In the genomic region with DNA sequence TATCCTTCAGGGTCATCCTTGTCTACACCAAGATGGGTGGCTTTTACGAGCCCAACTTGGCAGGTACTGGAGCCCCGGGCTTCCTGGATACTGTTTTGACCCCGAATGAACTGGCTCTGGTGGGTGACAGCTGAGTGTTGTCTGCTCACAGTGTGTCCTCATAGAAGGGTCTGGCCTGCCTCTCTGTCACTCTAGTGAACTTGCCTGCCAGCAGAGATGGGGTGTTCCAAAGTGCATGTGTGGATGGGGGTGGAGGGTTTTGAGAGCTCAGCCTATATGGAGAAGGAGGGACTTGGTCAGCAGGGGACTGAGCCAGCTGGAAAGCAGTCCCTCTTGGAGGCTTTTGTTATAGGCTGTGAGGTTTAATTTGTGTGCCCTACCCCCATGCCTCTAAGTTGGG, we compare ENCODE assay signal across 25 mouse cellular contexts. TPM values are rescaled to one million over a fixed set of nuclear protein-coding genes. Genes with fewer than 3 reads are reported as not detected.
DNase-seq lines count a peak whose midpoint lies in the region; ATAC-seq and TF ChIP-seq lines count a peak whose summit lies in the region.
"Had no signal": no experiment of that assay in that cellular context is flagged by ENCODE, and none has a peak within 500 bp of the region (broad histone marks: within the 10 kb centered on the region; RNA-seq: fewer than 3 reads in every experiment).

No protein-coding gene starts in this region.

- no peaks in the 10 kb centered on the region for H3K27me3 ChIP-seq in heart, adult 2 months (ENCODE audit: control insufficient read depth, insufficient read depth, low read length)
- no peaks in the 10 kb centered on the region for H3K27me3 ChIP-seq in intestine, embryonic 15.5 days (replicated peaks)
- H3K27me3 ChIP-seq in intestine, postnatal 0 days (replicated peaks; ENCODE audit: control insufficient read depth, insufficient read depth, low read length): no peaks in the 10 kb centered on the region
- H3K27me3 ChIP-seq: embryonic facial prominence, embryonic 15.5 days; midbrain, embryonic 15.5 days; stomach, embryonic 15.5 days had no signal

- H3K27ac ChIP-seq in heart, adult 2 months: no peak overlapping the region
- no peak overlapping the region for H3K27ac ChIP-seq in intestine, embryonic 15.5 days
- no peak overlapping the region for H3K27ac ChIP-seq in intestine, postnatal 0 days (ENCODE audit: low read depth, low read length)
- H3K27ac ChIP-seq: embryonic facial prominence, embryonic 15.5 days; layer of hippocampus, adult 2 months; midbrain, embryonic 15.5 days; stomach, embryonic 15.5 days had no signal

- no peak for TF ChIP-seq POLR2A in heart, adult 2 months (IDR thresholded peaks at IDR 0.05; ENCODE audit: insufficient read depth, low read depth, low read length)

- H3K4me3 ChIP-seq in heart, adult 2 months: no peak overlapping the region
- H3K4me3 ChIP-seq in intestine, embryonic 15.5 days (replicated peaks): no peak overlapping the region
- H3K4me3 ChIP-seq in intestine, postnatal 0 days (ENCODE audit: low read depth, low read length): no peak overlapping the region
- H3K4me3 ChIP-seq: embryonic facial prominence, embryonic 15.5 days; layer of hippocampus, adult 2 months; midbrain, embryonic 15.5 days; myocyte; stomach, embryonic 15.5 days had no signal

- peaks cover 6% of the 10 kb centered on the region for H3K4me1 ChIP-seq in heart, adult 2 months (ENCODE audit: control insufficient read depth, insufficient read depth, low read length)
- H3K4me1 ChIP-seq in intestine, embryonic 15.5 days (replicated peaks): peaks cover 18% of the 10 kb centered on the region
- H3K4me1 ChIP-seq in intestine, postnatal 0 days (replicated peaks; ENCODE audit: control insufficient read depth, insufficient read depth, low read length): no peaks in the 10 kb centered on the region; the same call in 1 of the 2 replicates
- H3K4me1 ChIP-seq: midbrain, embryonic 15.5 days had no signal

- no peak for TF ChIP-seq CTCF in heart, adult 2 months (IDR thresholded peaks at IDR 0.05)
- no peak for TF ChIP-seq CTCF in intestine, postnatal 0 days (IDR thresholded peaks at IDR 0.05; ENCODE audit: low read depth)

- H3K36me3 ChIP-seq in heart, adult 2 months (ENCODE audit: control insufficient read depth, insufficient read depth, low read length): no peaks in the 10 kb centered on the region
- H3K36me3 ChIP-seq in intestine, embryonic 15.5 days: no peaks in the 10 kb centered on the region
- no peaks in the 10 kb centered on the region for H3K36me3 ChIP-seq in intestine, postnatal 0 days (ENCODE audit: control insufficient read depth, insufficient read depth)
- H3K36me3 ChIP-seq: embryonic facial prominence, embryonic 15.5 days; G1E; midbrain, embryonic 15.5 days; stomach, embryonic 15.5 days had no signal

- H3K4me2 ChIP-seq in intestine, embryonic 15.5 days (replicated peaks): no peak overlapping the region
- no peak overlapping the region for H3K4me2 ChIP-seq in intestine, postnatal 0 days (replicated peaks; ENCODE audit: low read depth)
- H3K4me2 ChIP-seq: embryonic facial prominence, embryonic 15.5 days; midbrain, embryonic 15.5 days; stomach, embryonic 15.5 days had no signal

- 44% methylated on average over 3 of the region's 3 CpGs for WGBS in heart, adult 2 months
- 57% methylated on average over 3 of the region's 3 CpGs for WGBS in intestine, embryonic 15.5 days
- 60% methylated on average over 3 of the region's 3 CpGs for WGBS in intestine, postnatal 0 days

- intact Hi-C loops in heart, adult 2 months (cut with DNase I): no loop called here
- intact Hi-C loops in heart, postnatal 25 days (cut with DNase I): no loop called here
- intact Hi-C loops in left cerebral cortex, postnatal 25 days (cut with DNase I): no loop called here

- ATAC-seq in intestine, embryonic 15.5 days: peak; percentile 31; the same call in 1 of the 2 replicates
- ATAC-seq in intestine, postnatal 0 days: no peak
- ATAC-seq: activated CD4-positive, CD25-positive, alpha-beta regulatory T cell, adult 4 months; forebrain, postnatal 0 days; midbrain, embryonic 15.5 days had no signal

- 0 out of 2 replicates have a peak, but pooled peaks have one; percentile 17 for TF ChIP-seq EP300 in heart, adult 2 months (IDR thresholded peaks at IDR 0.05; ENCODE audit: insufficient read depth, low read depth, low read length)

- H3K9me3 ChIP-seq in intestine, embryonic 15.5 days: 0 out of 2 replicates have a peak, but pooled peaks cover 3% of the 10 kb centered on the region
- H3K9me3 ChIP-seq in intestine, postnatal 0 days (ENCODE audit: control insufficient read depth): no peaks in the 10 kb centered on the region
- H3K9me3 ChIP-seq: embryonic facial prominence, embryonic 15.5 days; midbrain, embryonic 15.5 days; stomach, embryonic 15.5 days had no signal

- no peak for DNase-seq in heart, adult 2 months
- DNase-seq in heart, postnatal 25 days (ENCODE audit: low spot score): no peak
- DNase-seq in heart, postnatal 4 days: peak; percentile 67
- DNase-seq in lung, postnatal 25 days (ENCODE audit: low spot score): peak; percentile 42
- no peak for DNase-seq in right cerebral cortex, adult 18-20 months
- DNase-seq in left cerebral cortex, postnatal 25 days (ENCODE audit: low spot score in 2 of 2): no peak
- DNase-seq: adrenal gland, postnatal 14 days; cerebellum, postnatal 10 days; embryo, embryonic 11 days; forebrain, postnatal 0 days; layer of hippocampus, postnatal 36 days; liver; right cerebral cortex, postnatal 25 days had no signal

- no peak overlapping the region for H3K9ac ChIP-seq in heart, adult 2 months (ENCODE audit: low read depth, low read length)
- no peak overlapping the region for H3K9ac ChIP-seq in intestine, embryonic 15.5 days
- H3K9ac ChIP-seq in intestine, postnatal 0 days (ENCODE audit: low read depth, low read length): no peak overlapping the region
- H3K9ac ChIP-seq: embryonic facial prominence, embryonic 15.5 days; forebrain, postnatal 0 days; midbrain, embryonic 15.5 days; stomach, embryonic 15.5 days had no signal

- no peaks in the 10 kb centered on the region for H3K79me2 ChIP-seq in heart, adult 2 months (replicated peaks; ENCODE audit: control insufficient read depth, insufficient read depth, low read length)

RNA-seq across cellular contexts. Expression of a gene that starts 25.3 kb away (rescaled TPM):
- total RNA-seq in heart, adult 2 months (2021): not detected
- polyA plus RNA-seq in heart, adult 2 months (2012; rRNA removed): 1.0 TPM in 1 of 2 replicates, not detected in the other
- total RNA-seq in heart, postnatal 25 days (2021): not detected
- polyA plus RNA-seq in intestine, embryonic 15.5 days (2015; fragmentation: Nextera tagmentation; extraction: Ambion mirVana): 0.78 and 0.93 TPM in 2 replicates
- 0.29 TPM in 1 of 2 replicates, not detected in the other for polyA plus RNA-seq in intestine, postnatal 0 days (2015; fragmentation: Nextera tagmentation; extraction: Ambion mirVana)
- total RNA-seq in heart, postnatal 4 days (2021): not detected
- total RNA-seq in left cerebral cortex, postnatal 25 days (2021): under 1 TPM; 0.50 to 0.55 TPM
- total RNA-seq: G1E; megakaryocyte-erythroid progenitor cell, adult 5-6 weeks had no signal
- polyA plus RNA-seq: activated CD4-positive, CD25-positive, alpha-beta regulatory T cell, adult 4 months; G1E; liver, embryonic 16.5 days; myocyte; urinary bladder, adult 2 months had no signal

RNA-seq across cellular contexts. Expression of a gene that starts 25.7 kb away (rescaled TPM):
- total RNA-seq in heart, adult 2 months (2021): 10 to 100 TPM; 21.0 to 24.3 TPM
- polyA plus RNA-seq in heart, adult 2 months (2012; rRNA removed): 12.1 and 12.8 TPM in 2 replicates
- 10 to 100 TPM; 20.1 to 25.9 TPM for total RNA-seq in heart, postnatal 25 days (2021)
- polyA plus RNA-seq in intestine, embryonic 15.5 days (2015; fragmentation: Nextera tagmentation; extraction: Ambion mirVana): 7.9 and 9.6 TPM in 2 replicates
- 6.4 and 7.8 TPM in 2 replicates for polyA plus RNA-seq in intestine, postnatal 0 days (2015; fragmentation: Nextera tagmentation; extraction: Ambion mirVana)
- total RNA-seq in heart, postnatal 4 days (2021): 10 to 100 TPM; 33.5 to 37.4 TPM
- 10 to 100 TPM; 74.2 to 79.4 TPM for total RNA-seq in left cerebral cortex, postnatal 25 days (2021)

Comparison
In these comparisons a context has a peak if more than half of its experiments do, and no peak if none do; other contexts are left out.
1. DNase-seq: peak in heart, postnatal 4 days (single experiment) and lung, postnatal 25 days (single experiment); none in heart, adult 2 months (0 of 2), heart, postnatal 25 days (single experiment), right cerebral cortex, adult 18-20 months (single experiment) and left cerebral cortex, postnatal 25 days (0 of 2).